Mouse (Mus musculus) heart, postnatal 0 days (tissue): ENCODE results near the gene Col17a1. TPM values are rescaled to one million over a fixed set of nuclear protein-coding genes. Genes with fewer than 3 reads are reported as not detected.

ENCODE experiments used
- ATAC-seq: fragments of 200-750 bp; cut with Nextera tagmentation; 2 replicates; pipeline ENCODE4 v1.8.0; 2017; ENCODE audit warnings: low read depth, moderate number of reproducible peaks, moderate library complexity; ENCODE audit not compliant: insufficient read depth
- DNase-seq: peaks from one replicate; pipeline ENCODE4 v3.0.0-alpha.2; 2016; ENCODE audit warnings: low spot score
- H3K27ac ChIP-seq: fragments of 300-500 bp; sonication (generic); 2 replicates; pipeline ENCODE4 v1.5.1; 2014; ENCODE audit warnings: low read depth, mild to moderate bottlenecking
- H3K27me3 ChIP-seq: fragments of 300-500 bp; sonication (generic); 2 replicates; pipeline ENCODE4 v1.6.1; 2014; ENCODE audit warnings: low read length, mixed read lengths; ENCODE audit not compliant: control insufficient read depth, insufficient read depth
- H3K36me3 ChIP-seq: fragments of 300-500 bp; sonication (generic); replicated peaks from 2 replicates; pipeline ENCODE4 v1.6.1; 2014; ENCODE audit warnings: low read length, mixed read lengths; ENCODE audit not compliant: control insufficient read depth, insufficient read depth
- H3K4me1 ChIP-seq: fragments of 300-500 bp; sonication (generic); 2 replicates; pipeline ENCODE4 v1.6.1; 2014; ENCODE audit warnings: antibody characterized with exemption; ENCODE audit not compliant: control insufficient read depth, insufficient read depth
- H3K4me2 ChIP-seq: fragments of 300-500 bp; sonication (generic); 2 replicates; pipeline ENCODE4 v1.6.1; 2014; ENCODE audit warnings: low read depth, mild to moderate bottlenecking, low read length, moderate library complexity
- H3K4me3 ChIP-seq: fragments of 300-500 bp; sonication (generic); 2 replicates; pipeline ENCODE4 v1.5.1; 2014; ENCODE audit warnings: low read depth, low read length
- H3K9ac ChIP-seq: fragments of 300-500 bp; sonication (generic); replicated peaks from 2 replicates; pipeline ENCODE4 v1.6.1; 2014; ENCODE audit warnings: low read depth, low read length, mixed read lengths
- H3K9me3 ChIP-seq: fragments of 300-500 bp; sonication (generic); replicated peaks from 2 replicates; pipeline ENCODE4 v1.6.1; 2016; ENCODE audit warnings: low read length; ENCODE audit not compliant: control insufficient read depth
- CTCF ChIP-seq: IDR thresholded peaks from 2 replicates; pipeline ENCODE4 v1.5.1; 2016; ENCODE audit warnings: antibody characterized with exemption, control low read depth, low read depth
- EP300 ChIP-seq: IDR thresholded peaks from 2 replicates; pipeline ENCODE4 v1.6.1; 2016; ENCODE audit warnings: antibody characterized with exemption, low read depth
- WGBS: fragments of 180-500 bp; shearing (Covaris S2); extraction: QIAGEN DNeasy Blood & Tissue Kit; methylation state at CpG from one replicate; pipeline ENCODE4 v1.1.7; 2014; 5-methylcytosine and 5-hydroxymethylcytosine counted together
- polyA plus RNA-seq: library from polyadenylated mRNA; unstranded; fragments of >200 nt; fragmentation: Nextera tagmentation; extraction: Ambion mirVana; gene quantifications from 2 replicates; pipeline ENCODE4 v1.2.1, GENCODE M21; 2015
- total RNA-seq: library from RNA; depleted of rRNA; stranded (reverse); fragments of >200 nt; gene quantifications from 2 replicates; pipeline ENCODE4 v1.2.3, GENCODE M21; 2014; ENCODE audit warnings: low replicate concordance

Gene Col17a1
- total and polyA plus RNA-seq, 2 experiments from 2014 or later = 0.26 to 2.0 TPM

GRCm38 (mm10) chr19:47697067-47697466 lies 5.2 kb upstream of the Col17a1 start:
- TF ChIP-seq EP300 (no peak), CTCF (no peak)
- ATAC-seq (no peak), DNase-seq (no peak)
- Histone ChIP-seq H3K36me3 (no peaks in the 10 kb centered on the region), H3K27ac (no peak overlapping the region), H3K27me3 (no peaks in the 10 kb centered on the region), H3K4me3 (no peak overlapping the region), H3K9me3 (no peaks in the 10 kb centered on the region), H3K4me2 (no peak overlapping the region), H3K9ac (no peak overlapping the region), H3K4me1 (no peaks in the 10 kb centered on the region)
- 78% methylated on average over 11 of the region's 11 CpGs for WGBS

GRCm38 (mm10) chr19:47696411-47696810 lies 4.5 kb upstream of the Col17a1 start:
- no peaks in the 10 kb centered on the region for H3K4me1 ChIP-seq
- 90% methylated on average over 8 of the region's 8 CpGs for WGBS
- ATAC-seq (no peak), DNase-seq (no peak)
- H3K4me3 ChIP-seq = no peak overlapping the region
- no peak overlapping the region for H3K9ac ChIP-seq
- H3K27ac ChIP-seq = no peak overlapping the region
- TF ChIP-seq EP300 = no peak
- TF ChIP-seq CTCF = no peak
- no peaks in the 10 kb centered on the region for H3K9me3 ChIP-seq
- no peak overlapping the region for H3K4me2 ChIP-seq
- no peaks in the 10 kb centered on the region for H3K27me3 ChIP-seq
- H3K36me3 ChIP-seq = no peaks in the 10 kb centered on the region

GRCm38 (mm10) chr19:47695725-47696124 lies 3.8 kb upstream of the Col17a1 start:
- WGBS = 68% methylated on average over 6 of the region's 6 CpGs
- no peak overlapping the region for H3K4me2 ChIP-seq
- no peaks in the 10 kb centered on the region for H3K4me1 ChIP-seq
- H3K4me3 ChIP-seq = no peak overlapping the region
- no peaks in the 10 kb centered on the region for H3K36me3 ChIP-seq
- no peaks in the 10 kb centered on the region for H3K9me3 ChIP-seq
- H3K27me3 ChIP-seq = no peaks in the 10 kb centered on the region
- no peak overlapping the region for H3K9ac ChIP-seq
- no peak overlapping the region for H3K27ac ChIP-seq
- ATAC-seq = no peak
- no peak for DNase-seq
- no peak for TF ChIP-seq EP300
- no peak for TF ChIP-seq CTCF

- no peak overlapping the region for H3K9ac ChIP-seq
- DNase-seq (no peak), ATAC-seq (no peak)
- no peaks in the 10 kb centered on the region for H3K36me3 ChIP-seq
- no peak overlapping the region for H3K27ac ChIP-seq
- TF ChIP-seq CTCF (no peak), EP300 (no peak)
- no peaks in the 10 kb centered on the region for H3K4me1 ChIP-seq
- no peak overlapping the region for H3K4me2 ChIP-seq
- H3K4me3 ChIP-seq = no peak overlapping the region
- H3K9me3 ChIP-seq = no peaks in the 10 kb centered on the region
- H3K27me3 ChIP-seq = no peaks in the 10 kb centered on the region
- WGBS = 59% methylated on average over 7 of the region's 7 CpGs
Observed at GRCm38 (mm10) chr19:47689592-47689991, 2.3 kb downstream of the Col17a1 start.

GRCm38 (mm10) chr19:47678675-47679074 lies 13.2 kb downstream of the Col17a1 start:
- no peak overlapping the region for H3K4me2 ChIP-seq
- ATAC-seq = no peak
- no peak for TF ChIP-seq EP300
- no peak for TF ChIP-seq CTCF
- no peak overlapping the region for H3K27ac ChIP-seq
- no peaks in the 10 kb centered on the region; the same call in 1 of the 2 replicates for H3K4me1 ChIP-seq
- no peaks in the 10 kb centered on the region for H3K9me3 ChIP-seq
- no peak for DNase-seq
- H3K4me3 ChIP-seq = no peak overlapping the region
- H3K36me3 ChIP-seq = no peaks in the 10 kb centered on the region
- no peak overlapping the region for H3K9ac ChIP-seq
- 75% methylated on average over 12 of the region's 12 CpGs for WGBS
- H3K27me3 ChIP-seq = no peaks in the 10 kb centered on the region

GRCm38 (mm10) chr19:47674419-47674818 lies 17.5 kb downstream of the Col17a1 start:
- Histone ChIP-seq H3K27me3 (no peaks in the 10 kb centered on the region), H3K9ac (no peak overlapping the region), H3K36me3 (no peaks in the 10 kb centered on the region), H3K4me3 (no peak overlapping the region), H3K27ac (no peak overlapping the region), H3K4me2 (no peak overlapping the region), H3K4me1 (no peaks in the 10 kb centered on the region), H3K9me3 (no peaks in the 10 kb centered on the region)
- WGBS = 44% methylated on average over 8 of the region's 8 CpGs
- no peak for DNase-seq
- TF ChIP-seq EP300 (no peak), CTCF (peak; percentile 62)
- peak; percentile 39; the same call in 1 of the 2 replicates for ATAC-seq
